Comparison of ENCODE assay signal across 17 mouse cellular contexts in the genomic region with DNA sequence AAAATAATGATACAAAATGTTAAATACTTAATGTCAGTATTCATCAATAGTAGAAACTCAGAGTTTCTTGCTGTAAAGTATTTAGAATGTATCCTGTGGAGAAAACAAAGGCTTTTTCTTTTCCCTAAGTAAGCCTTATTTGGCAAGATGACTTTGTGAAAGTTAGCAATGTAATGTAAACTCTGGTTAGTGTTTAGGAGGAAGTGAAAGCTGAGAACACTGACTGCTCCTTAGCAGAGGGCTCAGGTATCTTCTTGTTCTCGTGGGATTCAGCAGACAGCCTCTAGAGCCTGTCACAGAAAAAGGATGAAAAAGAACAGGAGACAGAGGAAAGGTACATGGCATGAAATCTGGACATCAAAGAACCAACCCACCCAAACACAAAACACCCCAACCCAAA.
"Had no signal": no experiment of that assay in that cellular context is flagged by ENCODE, and none has a peak within 500 bp of the region (broad histone marks: within the 10 kb centered on the region; RNA-seq: fewer than 3 reads in every experiment).

No protein-coding gene starts in this region.

- H3K4me1 ChIP-seq: midbrain, embryonic 10.5 days; midbrain, embryonic 12.5 days; neural tube, embryonic 13.5 days; neural tube, embryonic 15.5 days had no signal

- H3K27me3 ChIP-seq: midbrain, embryonic 12.5 days; neural tube, embryonic 13.5 days; neural tube, embryonic 15.5 days had no signal

- DNase-seq: lung, adult 18-20 months; lung, embryonic 14.5 days; lung, postnatal 10 days; lung, postnatal 4 days; midbrain, embryonic 14.5 days; retina, postnatal 1 day; right cerebral cortex, adult 18-20 months; thymus, adult 18-20 months; thymus, postnatal 14 days; thymus, postnatal 36 days had no signal

- H3K36me3 ChIP-seq: neural tube, embryonic 13.5 days; neural tube, embryonic 15.5 days had no signal

- H3K9me3 ChIP-seq: midbrain, embryonic 10.5 days; midbrain, embryonic 12.5 days; neural tube, embryonic 13.5 days; neural tube, embryonic 15.5 days had no signal

- ATAC-seq: midbrain, embryonic 16.5 days had no signal

- H3K9ac ChIP-seq: liver, embryonic 14.5 days; lung, embryonic 14.5 days; midbrain, embryonic 12.5 days; neural tube, embryonic 13.5 days; neural tube, embryonic 15.5 days had no signal

- H3K4me2 ChIP-seq: lung, embryonic 14.5 days; midbrain, embryonic 12.5 days; neural tube, embryonic 13.5 days; neural tube, embryonic 15.5 days had no signal

- H3K27ac ChIP-seq: liver, embryonic 14.5 days; midbrain, embryonic 10.5 days; midbrain, embryonic 12.5 days; neural tube, embryonic 13.5 days; neural tube, embryonic 15.5 days had no signal

- H3K4me3 ChIP-seq: midbrain, embryonic 10.5 days; midbrain, embryonic 12.5 days; myocyte; neural tube, embryonic 13.5 days; neural tube, embryonic 15.5 days had no signal
